Mouse (Mus musculus) cortical plate, adult 2 months (tissue): ENCODE data around the gene Slc25a10.

Experiments used
- CTCF ChIP-seq: fragments of 200-500 bp; IDR thresholded peaks from 2 replicates; pipeline ENCODE4 v1.5.1; 2011; ENCODE audit warnings: mild to moderate bottlenecking, control low read depth, low read length; ENCODE audit not compliant: insufficient read depth; ENCODE audit errors: extremely low read depth
- POLR2A ChIP-seq: fragments of 200-500 bp; IDR thresholded peaks from 2 replicates; pipeline ENCODE4 v1.6.1; 2011; ENCODE audit warnings: mild to moderate bottlenecking, low read length, control low read depth; ENCODE audit not compliant: insufficient read depth; ENCODE audit errors: extremely low read depth

- no peak for TF ChIP-seq CTCF
- TF ChIP-seq POLR2A: no peak
Measured at GRCm38 (mm10) chr11:120452246-120452645, 39.4 kb upstream of the Slc25a10 start.
